Mouse (Mus musculus) erythroid progenitor cell, adult 5-6 weeks (primary cell): ENCODE results near the gene Kcnj10. TPM values are rescaled to one million over a fixed set of nuclear protein-coding genes. Genes with fewer than 3 reads are reported as not detected.
A peak's percentile ranks its signal among the peaks of the same experiment; 100 is the strongest.

Source experiments
- ATAC-seq: replicated peaks from 2 replicates; pipeline ENCODE4 v1.8.0; 2016; ENCODE audit warnings: moderate number of reproducible peaks, mild to moderate bottlenecking, moderate TSS enrichment, inconsistent platforms; ENCODE audit not compliant: poor library complexity, low FRiP score, severe bottlenecking
- total RNA-seq, 2 experiments: library from RNA; stranded (forward) in 1 of 2; stranded (reverse) in 1 of 2; fragments of 150-400 nt in 1 of 2; fragments of 186-747, 209-891 nt in 1 of 2; gene quantifications; 2 replicates each; pipeline versions ENCODE4 v1.2.3 to v1.2.4; 2015 to 2017; ENCODE audit warnings: low replicate concordance in 2 of 2

Gene Kcnj10
- total RNA-seq, 2 experiments from 2014 or later, result 1.5 to 8.8 TPM

GRCm38 (mm10) chr1:172328041-172328440 is 13.0 kb upstream of the Kcnj10 start:
- ATAC-seq, result no peak

GRCm38 (mm10) chr1:172328461-172328860 is 12.5 kb upstream of the Kcnj10 start:
- no peak for ATAC-seq

GRCm38 (mm10) chr1:172329131-172329530 is 11.9 kb upstream of the Kcnj10 start, which contains the start of gene Kcnj9:
Gene Kcnj9, minus strand, starts transcription at chr1:172329318.
- no peak for ATAC-seq

GRCm38 (mm10) chr1:172329616-172330015 is 11.4 kb upstream of the Kcnj10 start:
- ATAC-seq, result no peak

- ATAC-seq, result no peak
Observed at GRCm38 (mm10) chr1:172331422-172331947, 9.5 kb upstream of the Kcnj10 start.

GRCm38 (mm10) chr1:172332925-172333324 is 8.1 kb upstream of the Kcnj10 start:
- no peak for ATAC-seq

- no peak for ATAC-seq
Observed at GRCm38 (mm10) chr1:172333512-172333911, 7.5 kb upstream of the Kcnj10 start.

GRCm38 (mm10) chr1:172335804-172336203 is 5.2 kb upstream of the Kcnj10 start:
- no peak for ATAC-seq

GRCm38 (mm10) chr1:172337411-172338185 is 3.4 kb upstream of the Kcnj10 start:
- ATAC-seq, result no peak

GRCm38 (mm10) chr1:172341386-172341785 is 376 bp downstream of the Kcnj10 start:
- no peak for ATAC-seq

- no peak for ATAC-seq
Observed at GRCm38 (mm10) chr1:172342729-172343128, 1.7 kb downstream of the Kcnj10 start.

- ATAC-seq, result no peak
Observed at GRCm38 (mm10) chr1:172343914-172344313, 2.9 kb downstream of the Kcnj10 start.

- ATAC-seq, result no peak
Observed at GRCm38 (mm10) chr1:172344820-172345219, 3.8 kb downstream of the Kcnj10 start.

- ATAC-seq, result no peak
Observed at GRCm38 (mm10) chr1:172346707-172347106, 5.7 kb downstream of the Kcnj10 start.

GRCm38 (mm10) chr1:172347382-172347781 is 6.4 kb downstream of the Kcnj10 start:
- no peak for ATAC-seq

GRCm38 (mm10) chr1:172349504-172349903 is 8.5 kb downstream of the Kcnj10 start:
- no peak for ATAC-seq

- peak; percentile 26; the same call in 1 of the 2 replicates for ATAC-seq
Observed at GRCm38 (mm10) chr1:172349916-172350812, 9.2 kb downstream of the Kcnj10 start.

GRCm38 (mm10) chr1:172352001-172352400 is 11.0 kb downstream of the Kcnj10 start:
- ATAC-seq, result no peak

GRCm38 (mm10) chr1:172352453-172352852 is 11.4 kb downstream of the Kcnj10 start:
- no peak for ATAC-seq

GRCm38 (mm10) chr1:172355336-172355735 is 14.3 kb downstream of the Kcnj10 start:
- no peak for ATAC-seq
